9 mouse cellular contexts compared by ENCODE assay signal in genomic region chr13:23435676-23436075, GRCm38 (mm10). TPM values are rescaled to one million over a fixed set of nuclear protein-coding genes. Genes with fewer than 3 reads are reported as not detected.
DNase-seq lines count a peak whose midpoint lies in the region; ATAC-seq and TF ChIP-seq lines count a peak whose summit lies in the region.
"Had no signal": no experiment of that assay in that cellular context is flagged by ENCODE, and none has a peak within 500 bp of the region (broad histone marks: within the 10 kb centered on the region; RNA-seq: fewer than 3 reads in every experiment).

No protein-coding gene starts in this region.

- no peaks in the 10 kb centered on the region for H3K27me3 ChIP-seq in heart, adult 2 months (ENCODE audit: control insufficient read depth, insufficient read depth, low read length)
- no peaks in the 10 kb centered on the region for H3K27me3 ChIP-seq in forebrain, postnatal 0 days (ENCODE audit: insufficient read depth, low read length)
- no peaks in the 10 kb centered on the region for H3K27me3 ChIP-seq in liver, embryonic 13.5 days

- DNase-seq in heart, adult 2 months, result no peak
- no peak for DNase-seq in heart, postnatal 36 days
- DNase-seq in MEL-GATA-1-ER (ENCODE audit: extremely low read depth, low read depth), result peak; percentile 77
- DNase-seq in forebrain, postnatal 0 days, result peak; percentile 17
- no peak for DNase-seq in liver, embryonic 13.5 days
- DNase-seq in urinary bladder, adult 2 months (ENCODE audit: low spot score), result no peak
- DNase-seq in right cerebral cortex, postnatal 14 days, result no peak

- TF ChIP-seq POLR2A in heart, adult 2 months (IDR thresholded peaks at IDR 0.05; ENCODE audit: insufficient read depth, low read depth, low read length), result no peak

- H3K27ac ChIP-seq in heart, adult 2 months, result no peak overlapping the region
- H3K27ac ChIP-seq in forebrain, postnatal 0 days (ENCODE audit: low read depth, low read length), result no peak overlapping the region
- H3K27ac ChIP-seq in liver, embryonic 13.5 days, result peak overlapping the region; percentile 70

- no peaks in the 10 kb centered on the region; the same call in 1 of the 2 replicates for H3K4me1 ChIP-seq in heart, adult 2 months (ENCODE audit: control insufficient read depth, insufficient read depth, low read length)
- no peaks in the 10 kb centered on the region; the same call in 1 of the 2 replicates for H3K4me1 ChIP-seq in forebrain, postnatal 0 days (ENCODE audit: insufficient read depth)
- H3K4me1 ChIP-seq in liver, embryonic 13.5 days (replicated peaks), result peaks cover 35% of the 10 kb centered on the region

- ATAC-seq in forebrain, postnatal 0 days, result no peak
- ATAC-seq in liver, embryonic 13.5 days (ENCODE audit: low read depth), result no peak
- ATAC-seq in cerebellum, adult (ENCODE audit: insufficient number of reproducible peaks, low FRiP score, low TSS enrichment), result no peak

- TF ChIP-seq EP300 in heart, adult 2 months (IDR thresholded peaks at IDR 0.05; ENCODE audit: insufficient read depth, low read depth, low read length), result no peak

- H3K79me2 ChIP-seq in heart, adult 2 months (replicated peaks; ENCODE audit: control insufficient read depth, insufficient read depth, low read length), result no peaks in the 10 kb centered on the region

- H3K36me3 ChIP-seq in heart, adult 2 months (ENCODE audit: control insufficient read depth, insufficient read depth, low read length), result no peaks in the 10 kb centered on the region
- H3K36me3 ChIP-seq in forebrain, postnatal 0 days (ENCODE audit: insufficient read depth), result no peaks in the 10 kb centered on the region
- no peaks in the 10 kb centered on the region for H3K36me3 ChIP-seq in liver, embryonic 13.5 days

- WGBS in heart, adult 2 months, result 4% methylated on average over 12 of the region's 12 CpGs
- 4% methylated on average over 12 of the region's 12 CpGs for WGBS in forebrain, postnatal 0 days
- WGBS in liver, embryonic 13.5 days (ENCODE audit: insufficient replicate concordance), result 0% methylated on average over 12 of the region's 12 CpGs

- peak overlapping the region; percentile 31 for H3K4me3 ChIP-seq in heart, adult 2 months
- H3K4me3 ChIP-seq in forebrain, postnatal 0 days (ENCODE audit: low read depth, low read length), result peak overlapping the region; percentile 34
- peak overlapping the region; percentile 59 for H3K4me3 ChIP-seq in liver, embryonic 13.5 days (replicated peaks)

- H3K9ac ChIP-seq in heart, adult 2 months (ENCODE audit: low read depth, low read length), result no peak overlapping the region
- H3K9ac ChIP-seq in forebrain, postnatal 0 days, result no peak overlapping the region
- peak overlapping the region; percentile 71 for H3K9ac ChIP-seq in liver, embryonic 13.5 days

- no peak for TF ChIP-seq CTCF in heart, adult 2 months (IDR thresholded peaks at IDR 0.05)
- no peak for TF ChIP-seq CTCF in forebrain, postnatal 0 days (IDR thresholded peaks at IDR 0.05; ENCODE audit: low read depth)

- peak overlapping the region; percentile 53 for H3K4me2 ChIP-seq in forebrain, postnatal 0 days (ENCODE audit: low read depth)
- peak overlapping the region; percentile 76 for H3K4me2 ChIP-seq in liver, embryonic 13.5 days

- H3K9me3 ChIP-seq in forebrain, postnatal 0 days (ENCODE audit: low read length), result no peaks in the 10 kb centered on the region
- H3K9me3 ChIP-seq in liver, embryonic 13.5 days (replicated peaks), result no peaks in the 10 kb centered on the region

- intact Hi-C loops in heart, adult 2 months (cut with DNase I), result loop anchor here (5.0 to 10.0 kb wide), 2 partner anchors 1413 to 1491 kb away; partner anchors contain the start of gene Zfp184
- intact Hi-C loops in heart, postnatal 36 days (cut with DNase I), result loop anchor here (10.0 kb wide), 2 partner anchors 1491 to 1581 kb away; partner anchors contain the start of gene Zfp184

RNA-seq across cellular contexts. Expression of gene Abt1, which starts 12.0 kb away (rescaled TPM):
- total RNA-seq in heart, adult 2 months (2021), result 1 to 10 TPM; 3.9 to 5.1 TPM
- polyA plus RNA-seq in heart, adult 2 months (2012; rRNA removed), result 2.4 and 3.1 TPM in 2 replicates
- total RNA-seq in heart, postnatal 36 days (2021), result 1 to 10 TPM; 4.3 TPM
- total RNA-seq in forebrain, postnatal 0 days (2014; rRNA removed), result 6.5 and 8.2 TPM in 2 replicates
- 7.7 and 8.2 TPM in 2 replicates for polyA plus RNA-seq in forebrain, postnatal 0 days (2015; fragmentation: Nextera tagmentation; extraction: Ambion mirVana)
- 8.3 and 9.1 TPM in 2 replicates for polyA plus RNA-seq in liver, embryonic 13.5 days (2015; fragmentation: Nextera tagmentation; extraction: Ambion mirVana)
- 7.9 TPM in 2 replicates for polyA plus RNA-seq in urinary bladder, adult 2 months (2012; rRNA removed)

RNA-seq across cellular contexts. Expression of gene Btn1a1, which starts 30.0 kb away (rescaled TPM):
- not detected for total RNA-seq in heart, adult 2 months (2021)
- polyA plus RNA-seq in heart, adult 2 months (2012; rRNA removed), result 0.20 TPM in 1 of 2 replicates, not detected in the other
- total RNA-seq in heart, postnatal 36 days (2021), result not detected
- 0.08 and 0.33 TPM in 2 replicates for total RNA-seq in forebrain, postnatal 0 days (2014; rRNA removed)
- polyA plus RNA-seq in forebrain, postnatal 0 days (2015; fragmentation: Nextera tagmentation; extraction: Ambion mirVana), result 0.12 TPM in 1 of 2 replicates, not detected in the other
- 1.5 and 2.0 TPM in 2 replicates for polyA plus RNA-seq in liver, embryonic 13.5 days (2015; fragmentation: Nextera tagmentation; extraction: Ambion mirVana)
- not detected in 2 replicates for polyA plus RNA-seq in urinary bladder, adult 2 months (2012; rRNA removed)
- total RNA-seq: neutrophil, adult 5-6 weeks had no signal

RNA-seq across cellular contexts. Expression of gene Btn2a2, which starts 53.0 kb away (rescaled TPM):
- not detected for total RNA-seq in heart, adult 2 months (2021)
- polyA plus RNA-seq in heart, adult 2 months (2012; rRNA removed), result not detected in 2 replicates
- not detected for total RNA-seq in heart, postnatal 36 days (2021)
- total RNA-seq in forebrain, postnatal 0 days (2014; rRNA removed), result not detected in 2 replicates
- 0.10 TPM in 1 of 2 replicates, not detected in the other for polyA plus RNA-seq in forebrain, postnatal 0 days (2015; fragmentation: Nextera tagmentation; extraction: Ambion mirVana)
- polyA plus RNA-seq in liver, embryonic 13.5 days (2015; fragmentation: Nextera tagmentation; extraction: Ambion mirVana), result not detected in 2 replicates
- polyA plus RNA-seq in urinary bladder, adult 2 months (2012; rRNA removed), result 0.04 TPM in 1 of 2 replicates, not detected in the other

Comparison
In these comparisons a context has a peak if more than half of its experiments do, and no peak if none do; other contexts are left out.
1. DNase-seq: peak in MEL-GATA-1-ER (single experiment) and forebrain, postnatal 0 days (single experiment); none in heart, adult 2 months (0 of 2), heart, postnatal 36 days (0 of 2), liver, embryonic 13.5 days (single experiment), urinary bladder, adult 2 months (single experiment) and right cerebral cortex, postnatal 14 days (single experiment).
2. Peak in every context shown above with its lines, with median percentiles within 50 percentile points of each other: H3K4me3 ChIP-seq.